Mouse (Mus musculus): ENCODE data around the gene Ly6g5b. TPM values are rescaled to one million over a fixed set of nuclear protein-coding genes. Genes with fewer than 3 reads are reported as not detected.

Gene Ly6g5b
- polyA plus RNA-seq, 1 experiment, result 3.1 TPM

- Histone ChIP-seq H3K27ac (ENCODE audit: control insufficient read depth, insufficient read depth, low read depth, low read length) (peak within 1 kb of the TSS; percentile 41; the same call in 1 of the 2 replicates), H3K27me3 (ENCODE audit: control insufficient read depth, insufficient read depth, low read length) (peaks cover 7% of the 10 kb centered on the region; the same call in 1 of the 2 replicates), H3K4me1 (ENCODE audit: control insufficient read depth, insufficient read depth, low read length) (peaks cover 23% of the 10 kb centered on the region), H3K36me3 (ENCODE audit: control insufficient read depth, insufficient read depth, low read length) (no peaks in the 10 kb centered on the region), H3K4me3 (ENCODE audit: control insufficient read depth, low read depth, low read length) (peak within 1 kb of the TSS; percentile 84)
- TF ChIP-seq CTCF (IDR thresholded peaks at IDR 0.05; ENCODE audit: control insufficient read depth, insufficient read depth, insufficient replicate concordance, low read depth, low read length) (no peak), POLR2A (IDR thresholded peaks at IDR 0.05; ENCODE audit: control insufficient read depth, low read depth, low read length) (no peak)
Observed at GRCm38 (mm10) chr17:35064951-35065947, 50.0 kb downstream of the Ly6g5b start, which contains the start of gene Ly6g6c. TSS of gene Ly6g6c (plus strand) at chr17:35065388.

- H3K36me3 ChIP-seq (ENCODE audit: control insufficient read depth, insufficient read depth, low read length), result no peaks in the 10 kb centered on the region
- peaks cover 29% of the 10 kb centered on the region for H3K4me1 ChIP-seq (ENCODE audit: control insufficient read depth, insufficient read depth, low read length)
- peaks cover 7% of the 10 kb centered on the region; the same call in 1 of the 2 replicates for H3K27me3 ChIP-seq (ENCODE audit: control insufficient read depth, insufficient read depth, low read length)
- no peak for TF ChIP-seq CTCF (IDR thresholded peaks at IDR 0.05; ENCODE audit: control insufficient read depth, insufficient read depth, insufficient replicate concordance, low read depth, low read length)
- no peak for TF ChIP-seq POLR2A (IDR thresholded peaks at IDR 0.05; ENCODE audit: control insufficient read depth, low read depth, low read length)
- H3K27ac ChIP-seq (ENCODE audit: control insufficient read depth, insufficient read depth, low read depth, low read length), result peak overlapping the region; percentile 41; the same call in 1 of the 2 replicates
- H3K4me3 ChIP-seq (ENCODE audit: control insufficient read depth, low read depth, low read length), result peak overlapping the region; percentile 63
Observed at GRCm38 (mm10) chr17:35064378-35064877, 50.8 kb downstream of the Ly6g5b start.

Other genes with a start within 250 kb of the Ly6g5b start
- 4.0 and 4.7 TPM in 2 replicates for gene Zbtb12, start 235.9 kb downstream of the Ly6g5b start, polyA plus RNA-seq (2012; rRNA removed)
- gene Gm20547, start 233.4 kb downstream of the Ly6g5b start, polyA plus RNA-seq (2012; rRNA removed), result not detected in 2 replicates
- 14.8 and 15.3 TPM in 2 replicates for gene C2, start 217.2 kb downstream of the Ly6g5b start, polyA plus RNA-seq (2012; rRNA removed)
- 344 and 384 TPM in 2 replicates for gene Ehmt2, start 217.0 kb downstream of the Ly6g5b start, polyA plus RNA-seq (2012; rRNA removed)
- 0.52 and 2.2 TPM in 2 replicates for gene Slc44a4, start 201.0 kb downstream of the Ly6g5b start, polyA plus RNA-seq (2012; rRNA removed)
- 4.1 and 7.9 TPM in 2 replicates for gene Neu1, start 184.2 kb downstream of the Ly6g5b start, polyA plus RNA-seq (2012; rRNA removed)
- gene Hspa1b, start 156.2 kb downstream of the Ly6g5b start, polyA plus RNA-seq (2012; rRNA removed), result 2.6 and 5.2 TPM in 2 replicates
- gene Gm20481, start 145.5 kb downstream of the Ly6g5b start, polyA plus RNA-seq (2012; rRNA removed), result not detected in 2 replicates
- 4.4 and 5.5 TPM in 2 replicates for gene Hspa1a, start 143.3 kb downstream of the Ly6g5b start, polyA plus RNA-seq (2012; rRNA removed)
- 718 and 731 TPM in 2 replicates for gene Hspa1l, start 142.7 kb downstream of the Ly6g5b start, polyA plus RNA-seq (2012; rRNA removed)
- gene Lsm2, start 133.6 kb downstream of the Ly6g5b start, polyA plus RNA-seq (2012; rRNA removed), result 480 and 579 TPM in 2 replicates
- 261 and 309 TPM in 2 replicates for gene Vars, start 114.4 kb downstream of the Ly6g5b start, polyA plus RNA-seq (2012; rRNA removed)
- gene Vwa7, start 98.8 kb downstream of the Ly6g5b start, polyA plus RNA-seq (2012; rRNA removed), result 0.65 and 0.84 TPM in 2 replicates
- gene Sapcd1, start 87.4 kb downstream of the Ly6g5b start, polyA plus RNA-seq (2012; rRNA removed), result 3.5 and 3.8 TPM in 2 replicates
- 19.3 and 20.4 TPM in 2 replicates for gene Msh5, start 68.7 kb downstream of the Ly6g5b start, polyA plus RNA-seq (2012; rRNA removed)
- gene Clic1, start 65.5 kb downstream of the Ly6g5b start, polyA plus RNA-seq (2012; rRNA removed), result 24.1 and 24.8 TPM in 2 replicates
- 11.1 and 14.4 TPM in 2 replicates for gene Ddah2, start 56.4 kb downstream of the Ly6g5b start, polyA plus RNA-seq (2012; rRNA removed)
- 117 and 146 TPM in 2 replicates for gene Ly6g6c, start 50.0 kb downstream of the Ly6g5b start, polyA plus RNA-seq (2012; rRNA removed)
- gene Mpig6b, start 49.2 kb downstream of the Ly6g5b start, polyA plus RNA-seq (2012; rRNA removed), result 3.4 and 3.7 TPM in 2 replicates
- gene Ly6g6e, start 38.5 kb downstream of the Ly6g5b start, polyA plus RNA-seq (2012; rRNA removed), result 0.78 and 0.95 TPM in 2 replicates
- 0.85 and 0.99 TPM in 2 replicates for gene Ly6g6d, start 37.4 kb downstream of the Ly6g5b start, polyA plus RNA-seq (2012; rRNA removed)
- 1.1 and 1.2 TPM in 2 replicates for gene Ly6g6f, start 29.8 kb downstream of the Ly6g5b start, polyA plus RNA-seq (2012; rRNA removed)
- 121 and 141 TPM in 2 replicates for gene Abhd16a, start 26.2 kb downstream of the Ly6g5b start, polyA plus RNA-seq (2012; rRNA removed)
- gene Ly6g5c, start 7.1 kb downstream of the Ly6g5b start, polyA plus RNA-seq (2012; rRNA removed), result 0.54 TPM in 1 of 2 replicates, not detected in the other
- 70.0 and 73.6 TPM in 2 replicates for gene Gpank1, start 6.0 kb upstream of the Ly6g5b start, polyA plus RNA-seq (2012; rRNA removed)
- 3,095 and 3,228 TPM in 2 replicates for gene Csnk2b, start 6.6 kb upstream of the Ly6g5b start, polyA plus RNA-seq (2012; rRNA removed)
- gene D17H6S53E, start 10.9 kb upstream of the Ly6g5b start, polyA plus RNA-seq (2012; rRNA removed), result 0.91 and 2.5 TPM in 2 replicates
- gene Apom, start 16.6 kb upstream of the Ly6g5b start, polyA plus RNA-seq (2012; rRNA removed), result 0.41 and 0.48 TPM in 2 replicates
- 709 and 791 TPM in 2 replicates for gene Bag6, start 19.8 kb upstream of the Ly6g5b start, polyA plus RNA-seq (2012; rRNA removed)
- 515 and 563 TPM in 2 replicates for gene Prrc2a, start 49.5 kb upstream of the Ly6g5b start, polyA plus RNA-seq (2012; rRNA removed)
- gene Aif1, start 60.6 kb upstream of the Ly6g5b start, polyA plus RNA-seq (2012; rRNA removed), result 435 and 444 TPM in 2 replicates
- 0.65 and 1.3 TPM in 2 replicates for gene Lst1, start 73.0 kb upstream of the Ly6g5b start, polyA plus RNA-seq (2012; rRNA removed)
- gene Ltb, start 79.0 kb upstream of the Ly6g5b start, polyA plus RNA-seq (2012; rRNA removed), result 0.86 and 0.87 TPM in 2 replicates
- 0.07 TPM in 1 of 2 replicates, not detected in the other for gene Tnf, start 86.6 kb upstream of the Ly6g5b start, polyA plus RNA-seq (2012; rRNA removed)
- 0.07 TPM in 1 of 2 replicates, not detected in the other for gene Lta, start 89.9 kb upstream of the Ly6g5b start, polyA plus RNA-seq (2012; rRNA removed)
- gene Gm16181, start 105.4 kb upstream of the Ly6g5b start, polyA plus RNA-seq (2012; rRNA removed), result not detected in 2 replicates
- 10.4 and 11.7 TPM in 2 replicates for gene Atp6v1g2, start 118.2 kb upstream of the Ly6g5b start, polyA plus RNA-seq (2012; rRNA removed)
- gene Nfkbil1, start 120.4 kb upstream of the Ly6g5b start, polyA plus RNA-seq (2012; rRNA removed), result 27.9 and 30.2 TPM in 2 replicates
- gene Ddx39b, start 126.3 kb upstream of the Ly6g5b start, polyA plus RNA-seq (2012; rRNA removed), result 125 and 129 TPM in 2 replicates
- 29.6 and 31.4 TPM in 2 replicates for gene H2-D1, start 147.3 kb upstream of the Ly6g5b start, polyA plus RNA-seq (2012; rRNA removed)
- not detected in 2 replicates for gene H2-Q1, start 205.0 kb upstream of the Ly6g5b start, polyA plus RNA-seq (2012; rRNA removed)
- 0.53 and 0.90 TPM in 2 replicates for gene H2-Q2, start 226.8 kb upstream of the Ly6g5b start, polyA plus RNA-seq (2012; rRNA removed)